Mouse (Mus musculus): ENCODE results near the gene Rtl1. TPM values are rescaled to one million over a fixed set of nuclear protein-coding genes. Genes with fewer than 3 reads are reported as not detected.

The Rtl1 gene
- total and polyA plus RNA-seq, 2 experiments from 2014 or later, result 0.30 to 0.57 TPM

DNA sequence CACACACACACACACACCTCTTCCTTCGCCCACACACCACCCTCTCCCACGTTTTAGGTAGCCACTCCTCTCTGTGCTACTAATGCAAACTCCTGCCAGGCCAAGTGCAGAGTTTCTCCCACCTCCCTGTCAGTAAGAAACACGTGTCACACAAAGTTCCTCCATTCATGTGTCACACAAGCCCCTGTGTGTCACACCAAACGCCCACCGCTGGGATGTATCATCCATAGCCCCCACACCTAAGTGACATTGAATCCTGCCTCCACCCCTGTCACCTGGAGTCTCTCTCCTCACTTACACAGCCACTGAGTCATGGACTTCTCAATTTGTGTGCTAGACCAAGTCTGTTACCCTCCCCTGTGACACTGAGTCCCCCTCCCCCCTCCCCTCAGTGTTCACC lies 17.9 kb downstream of the Rtl1 start:
- H3K27me3 ChIP-seq (ENCODE audit: insufficient read depth, low read length), result no peaks in the 10 kb centered on the region
- WGBS, result 80% methylated on average over 5 of the region's 5 CpGs
- H3K9me3 ChIP-seq (ENCODE audit: low read length), result no peaks in the 10 kb centered on the region
- no peaks in the 10 kb centered on the region for H3K4me1 ChIP-seq (ENCODE audit: insufficient read depth)
- ATAC-seq (0 out of 2 replicates have a peak, but pooled peaks have one; percentile 23), DNase-seq (no peak)
- H3K9ac ChIP-seq, result no peak overlapping the region
- no peak overlapping the region for H3K4me2 ChIP-seq (ENCODE audit: low read depth)
- H3K4me3 ChIP-seq (ENCODE audit: low read depth, low read length), result no peak overlapping the region
- peaks cover 40% of the 10 kb centered on the region for H3K36me3 ChIP-seq (ENCODE audit: insufficient read depth)
- no peak overlapping the region for H3K27ac ChIP-seq (ENCODE audit: low read depth, low read length)
- no peak for TF ChIP-seq CTCF (IDR thresholded peaks at IDR 0.05; ENCODE audit: low read depth)

GRCm38 (mm10) chr12:109572259-109572658 lies 27.9 kb downstream of the Rtl1 start:
- Histone ChIP-seq H3K9me3 (ENCODE audit: low read length) (no peaks in the 10 kb centered on the region), H3K27ac (ENCODE audit: low read depth, low read length) (no peak overlapping the region), H3K27me3 (ENCODE audit: insufficient read depth, low read length) (no peaks in the 10 kb centered on the region), H3K4me1 (ENCODE audit: insufficient read depth) (no peaks in the 10 kb centered on the region), H3K4me3 (ENCODE audit: low read depth, low read length) (no peak overlapping the region), H3K4me2 (ENCODE audit: low read depth) (no peak overlapping the region), H3K9ac (no peak overlapping the region), H3K36me3 (ENCODE audit: insufficient read depth) (peaks cover 53% of the 10 kb centered on the region)
- DNase-seq (no peak), ATAC-seq (no peak)
- no peak for TF ChIP-seq CTCF (IDR thresholded peaks at IDR 0.05; ENCODE audit: low read depth)
- WGBS, result 92% methylated on average over 4 of the region's 4 CpGs

DNA sequence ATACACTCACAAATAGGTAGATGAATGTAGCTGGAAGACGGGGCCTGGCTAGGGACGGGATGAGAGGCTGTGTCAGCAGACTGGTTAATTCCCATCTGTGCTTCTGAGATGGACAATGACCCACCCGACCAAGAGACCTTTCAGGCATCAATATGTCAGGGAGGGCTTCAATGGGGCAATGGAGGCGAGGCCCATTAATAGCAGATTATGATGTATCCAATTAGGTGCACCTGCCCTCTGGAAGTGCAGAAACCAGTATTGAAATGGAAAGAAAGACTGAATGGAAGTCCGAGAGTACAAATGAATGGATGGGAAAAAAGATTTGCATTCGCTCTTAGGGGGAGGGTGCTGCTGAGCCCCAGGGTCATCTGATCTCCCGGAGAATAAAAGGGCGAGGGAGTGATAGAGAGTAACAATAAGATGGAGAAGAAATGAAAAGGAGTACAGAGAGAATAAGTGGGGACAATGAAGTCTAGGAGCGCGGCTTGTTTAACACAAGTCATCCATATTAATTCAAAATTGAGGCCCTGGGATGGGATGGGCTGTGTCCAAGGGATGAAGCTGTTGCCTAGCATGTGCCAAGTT lies 39.9 kb downstream of the Rtl1 start:
- 15% methylated on average over 10 of the region's 10 CpGs for WGBS
- TF ChIP-seq CTCF (IDR thresholded peaks at IDR 0.05; ENCODE audit: low read depth), result no peak
- H3K27me3 ChIP-seq (ENCODE audit: insufficient read depth, low read length), result no peaks in the 10 kb centered on the region
- H3K4me1 ChIP-seq (ENCODE audit: insufficient read depth), result no peaks in the 10 kb centered on the region
- H3K36me3 ChIP-seq (ENCODE audit: insufficient read depth), result peaks cover 49% of the 10 kb centered on the region
- no peak overlapping the region for H3K4me2 ChIP-seq (ENCODE audit: low read depth)
- H3K9me3 ChIP-seq (ENCODE audit: low read length), result no peaks in the 10 kb centered on the region
- DNase-seq, result no peak
- no peak overlapping the region for H3K27ac ChIP-seq (ENCODE audit: low read depth, low read length)
- no peak overlapping the region for H3K4me3 ChIP-seq (ENCODE audit: low read depth, low read length)
- no peak overlapping the region for H3K9ac ChIP-seq
- ATAC-seq, result 0 out of 2 replicates have a peak, but pooled peaks have one; percentile 23

DNA sequence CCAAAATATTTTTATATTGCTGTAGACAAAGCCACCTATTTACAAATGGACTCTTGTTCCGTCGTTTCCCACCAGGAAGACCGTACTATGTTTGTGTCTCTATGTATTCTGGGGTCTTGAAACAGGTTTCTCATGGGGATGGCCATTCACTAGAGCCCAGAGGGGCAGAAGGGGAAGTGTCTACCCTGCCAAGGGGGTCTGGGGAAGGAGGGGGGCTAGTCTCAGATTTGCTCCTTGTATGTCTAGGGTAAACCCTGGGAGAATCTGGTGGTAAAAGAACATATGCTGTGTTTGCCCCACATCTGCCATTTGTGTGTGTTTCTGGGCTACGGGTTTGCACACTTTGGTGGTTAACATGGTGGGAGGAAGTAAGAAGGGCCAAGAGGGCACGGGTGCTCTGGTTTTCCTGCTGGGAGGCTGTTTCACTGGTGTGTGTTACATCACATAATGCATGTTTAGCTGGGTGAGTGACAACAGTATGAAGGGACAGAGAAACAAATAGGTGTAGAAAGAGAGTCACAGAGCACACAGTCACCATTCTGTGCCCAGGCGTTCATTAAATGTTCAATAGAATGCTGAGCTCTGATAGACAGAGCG lies 41.1 kb downstream of the Rtl1 start:
- H3K27ac ChIP-seq (ENCODE audit: low read depth, low read length), result no peak overlapping the region
- no peak for TF ChIP-seq CTCF (IDR thresholded peaks at IDR 0.05; ENCODE audit: low read depth)
- no peak overlapping the region for H3K4me3 ChIP-seq (ENCODE audit: low read depth, low read length)
- H3K4me1 ChIP-seq (ENCODE audit: insufficient read depth), result no peaks in the 10 kb centered on the region
- H3K9ac ChIP-seq, result no peak overlapping the region
- ATAC-seq (no peak), DNase-seq (no peak)
- peaks cover 53% of the 10 kb centered on the region for H3K36me3 ChIP-seq (ENCODE audit: insufficient read depth)
- 52% methylated on average over 7 of the region's 7 CpGs for WGBS
- H3K4me2 ChIP-seq (ENCODE audit: low read depth), result no peak overlapping the region
- no peaks in the 10 kb centered on the region for H3K27me3 ChIP-seq (ENCODE audit: insufficient read depth, low read length)
- H3K9me3 ChIP-seq (ENCODE audit: low read length), result no peaks in the 10 kb centered on the region

GRCm38 (mm10) chr12:109558226-109558824 lies 41.8 kb downstream of the Rtl1 start:
- Histone ChIP-seq H3K9ac (no peak overlapping the region), H3K4me1 (ENCODE audit: insufficient read depth) (no peaks in the 10 kb centered on the region), H3K36me3 (ENCODE audit: insufficient read depth) (peaks cover 47% of the 10 kb centered on the region), H3K9me3 (ENCODE audit: low read length) (no peaks in the 10 kb centered on the region), H3K27ac (ENCODE audit: low read depth, low read length) (no peak overlapping the region), H3K4me2 (ENCODE audit: low read depth) (no peak overlapping the region), H3K4me3 (ENCODE audit: low read depth, low read length) (no peak overlapping the region), H3K27me3 (ENCODE audit: insufficient read depth, low read length) (no peaks in the 10 kb centered on the region)
- 26% methylated on average over 12 of the region's 12 CpGs for WGBS
- ATAC-seq (0 out of 2 replicates have a peak, but pooled peaks have one; percentile 23), DNase-seq (no peak)
- TF ChIP-seq CTCF (IDR thresholded peaks at IDR 0.05; ENCODE audit: low read depth), result no peak

- peaks cover 48% of the 10 kb centered on the region for H3K36me3 ChIP-seq (ENCODE audit: insufficient read depth)
Measured at GRCm38 (mm10) chr12:109555837-109556409, 44.2 kb downstream of the Rtl1 start.

DNA sequence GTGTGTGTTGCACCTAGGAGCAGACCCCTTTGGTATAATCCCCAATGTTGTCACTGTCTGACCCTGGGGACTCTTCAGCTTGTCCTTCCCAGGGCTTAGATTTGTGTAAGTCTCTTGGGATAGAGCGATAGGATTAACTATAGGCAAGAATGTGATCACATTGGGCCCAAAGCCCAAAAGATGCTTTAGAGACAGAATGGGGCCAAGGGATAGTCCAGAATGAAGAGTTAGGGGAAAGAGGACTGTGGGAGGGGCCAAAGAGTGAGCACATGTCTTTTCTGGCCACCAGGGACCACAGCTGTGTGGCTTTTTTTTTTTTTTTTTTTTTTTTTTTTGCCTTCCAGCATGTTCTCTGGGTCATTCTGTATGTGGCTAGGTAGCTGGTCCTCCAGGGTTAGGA lies 46.6 kb downstream of the Rtl1 start:
- H3K9me3 ChIP-seq (ENCODE audit: low read length), result no peaks in the 10 kb centered on the region
- DNase-seq (no peak), ATAC-seq (no peak)
- H3K4me2 ChIP-seq (ENCODE audit: low read depth), result no peak overlapping the region
- no peak for TF ChIP-seq CTCF (IDR thresholded peaks at IDR 0.05; ENCODE audit: low read depth)
- no peak overlapping the region for H3K9ac ChIP-seq
- peaks cover 55% of the 10 kb centered on the region for H3K36me3 ChIP-seq (ENCODE audit: insufficient read depth)
- no peak overlapping the region for H3K27ac ChIP-seq (ENCODE audit: low read depth, low read length)
- H3K4me3 ChIP-seq (ENCODE audit: low read depth, low read length), result no peak overlapping the region
- 39% methylated on average over 1 of the region's 1 CpGs for WGBS
- H3K4me1 ChIP-seq (ENCODE audit: insufficient read depth), result no peaks in the 10 kb centered on the region
- H3K27me3 ChIP-seq (ENCODE audit: insufficient read depth, low read length), result no peaks in the 10 kb centered on the region

More at GRCm38 (mm10) chr12:109555837-109556409, 44.2 kb downstream of the Rtl1 start:
- no peak for DNase-seq
- Histone ChIP-seq H3K9ac (no peak overlapping the region), H3K27ac (ENCODE audit: low read depth, low read length) (no peak overlapping the region), H3K4me3 (ENCODE audit: low read depth, low read length) (no peak overlapping the region), H3K4me2 (ENCODE audit: low read depth) (no peak overlapping the region), H3K27me3 (ENCODE audit: insufficient read depth, low read length) (no peaks in the 10 kb centered on the region), H3K9me3 (ENCODE audit: low read length) (no peaks in the 10 kb centered on the region), H3K4me1 (ENCODE audit: insufficient read depth) (no peaks in the 10 kb centered on the region)
- no peak for TF ChIP-seq CTCF (IDR thresholded peaks at IDR 0.05; ENCODE audit: low read depth)
- no peak for ATAC-seq
- 63% methylated on average over 15 of the region's 15 CpGs for WGBS

All from forebrain, postnatal 0 days (tissue).